Mouse (Mus musculus): Measurements from ENCODE around the gene Myh6. TPM values are rescaled to one million over a fixed set of nuclear protein-coding genes. Genes with fewer than 3 reads are reported as not detected.
"Not testable (repeated sequence)": the region's sequence is repeated elsewhere in the genome, so short reads cannot be mapped to it uniquely, and the experiment has no call there.

Myh6 gene
- polyA plus RNA-seq, 1 experiment from 2014 or later: 9.2 TPM

GRCm38 (mm10) chr14:54992196-54992595 lies 25.5 kb upstream of the Myh6 start:
- no peaks in the 10 kb centered on the region for H3K36me3 ChIP-seq (replicated peaks; ENCODE audit: control insufficient read depth, insufficient read depth, low read depth, low read length)
- no peak overlapping the region for H3K27ac ChIP-seq (replicated peaks; ENCODE audit: low read depth, low read length)
- no peaks in the 10 kb centered on the region for H3K9me3 ChIP-seq (replicated peaks; ENCODE audit: control insufficient read depth, low read length)

GRCm38 (mm10) chr14:54989886-54990441 lies 23.2 kb upstream of the Myh6 start:
- H3K9me3 ChIP-seq (replicated peaks; ENCODE audit: control insufficient read depth, low read length): no peaks in the 10 kb centered on the region
- DNase-seq (ENCODE audit: low spot score): no peak
- H3K4me1 ChIP-seq (ENCODE audit: control insufficient read depth, insufficient read depth, low read length): peaks cover 3% of the 10 kb centered on the region
- no peak overlapping the region for H3K4me2 ChIP-seq (ENCODE audit: low read depth, low read length)
- WGBS: 90% methylated on average over 8 of the region's 8 CpGs
- H3K27me3 ChIP-seq (ENCODE audit: control insufficient read depth, insufficient read depth, low read length): no peaks in the 10 kb centered on the region
- H3K36me3 ChIP-seq (replicated peaks; ENCODE audit: control insufficient read depth, insufficient read depth, low read depth, low read length): no peaks in the 10 kb centered on the region
- no peak overlapping the region for H3K9ac ChIP-seq (replicated peaks; ENCODE audit: low read length)
- no peak overlapping the region for H3K27ac ChIP-seq (replicated peaks; ENCODE audit: low read depth, low read length)
- ATAC-seq (replicated peaks; ENCODE audit: insufficient number of reproducible peaks, low FRiP score, low TSS enrichment, low read depth): no peak
- no peak overlapping the region for H3K4me3 ChIP-seq (ENCODE audit: low read depth, low read length)

More at GRCm38 (mm10) chr14:54992196-54992595, 25.5 kb upstream of the Myh6 start:
- H3K4me2 ChIP-seq (ENCODE audit: low read depth, low read length): no peak overlapping the region
- no peak overlapping the region for H3K4me3 ChIP-seq (ENCODE audit: low read depth, low read length)
- ATAC-seq (replicated peaks; ENCODE audit: insufficient number of reproducible peaks, low FRiP score, low TSS enrichment, low read depth): no peak
- no peak for DNase-seq (ENCODE audit: low spot score)
- no peaks in the 10 kb centered on the region for H3K27me3 ChIP-seq (ENCODE audit: control insufficient read depth, insufficient read depth, low read length)
- peaks cover 3% of the 10 kb centered on the region for H3K4me1 ChIP-seq (ENCODE audit: control insufficient read depth, insufficient read depth, low read length)
- no peak overlapping the region for H3K9ac ChIP-seq (replicated peaks; ENCODE audit: low read length)
- WGBS: 86% methylated on average over 10 of the region's 10 CpGs

GRCm38 (mm10) chr14:54988882-54989281 lies 22.2 kb upstream of the Myh6 start:
- Histone ChIP-seq H3K27me3 (ENCODE audit: control insufficient read depth, insufficient read depth, low read length) (no peaks in the 10 kb centered on the region), H3K4me1 (ENCODE audit: control insufficient read depth, insufficient read depth, low read length) (no peaks in the 10 kb centered on the region), H3K9me3 (replicated peaks; ENCODE audit: control insufficient read depth, low read length) (no peaks in the 10 kb centered on the region), H3K4me3 (ENCODE audit: low read depth, low read length) (no peak overlapping the region), H3K36me3 (replicated peaks; ENCODE audit: control insufficient read depth, insufficient read depth, low read depth, low read length) (no peaks in the 10 kb centered on the region), H3K4me2 (ENCODE audit: low read depth, low read length) (no peak overlapping the region), H3K27ac (replicated peaks; ENCODE audit: low read depth, low read length) (no peak overlapping the region), H3K9ac (replicated peaks; ENCODE audit: low read length) (no peak overlapping the region)
- DNase-seq (ENCODE audit: low spot score) (no peak), ATAC-seq (replicated peaks; ENCODE audit: insufficient number of reproducible peaks, low FRiP score, low TSS enrichment, low read depth) (no peak)
- 88% methylated on average over 13 of the region's 13 CpGs for WGBS

GRCm38 (mm10) chr14:54988350-54988874 lies 21.7 kb upstream of the Myh6 start:
- DNase-seq (ENCODE audit: low spot score); ATAC-seq (replicated peaks; ENCODE audit: insufficient number of reproducible peaks, low FRiP score, low TSS enrichment, low read depth); H3K9ac ChIP-seq (replicated peaks; ENCODE audit: low read length); H3K27me3 ChIP-seq (ENCODE audit: control insufficient read depth, insufficient read depth, low read length); H3K4me1 ChIP-seq (ENCODE audit: control insufficient read depth, insufficient read depth, low read length); H3K36me3 ChIP-seq (replicated peaks; ENCODE audit: control insufficient read depth, insufficient read depth, low read depth, low read length); H3K4me2 ChIP-seq (ENCODE audit: low read depth, low read length); H3K9me3 ChIP-seq (replicated peaks; ENCODE audit: control insufficient read depth, low read length); H3K4me3 ChIP-seq (ENCODE audit: low read depth, low read length); H3K27ac ChIP-seq (replicated peaks; ENCODE audit: low read depth, low read length): not testable (repeated sequence)
- 95% methylated on average over 9 of the region's 9 CpGs for WGBS

- no peaks in the 10 kb centered on the region for H3K9me3 ChIP-seq (replicated peaks; ENCODE audit: control insufficient read depth, low read length)
- H3K36me3 ChIP-seq (replicated peaks; ENCODE audit: control insufficient read depth, insufficient read depth, low read depth, low read length): no peaks in the 10 kb centered on the region
- H3K4me2 ChIP-seq (ENCODE audit: low read depth, low read length): no peak overlapping the region
- whole genome bisulfite sequencing: 95% methylated on average over 7 of the region's 7 CpGs
- H3K27me3 ChIP-seq (ENCODE audit: control insufficient read depth, insufficient read depth, low read length): no peaks in the 10 kb centered on the region
- no peaks in the 10 kb centered on the region for H3K4me1 ChIP-seq (ENCODE audit: control insufficient read depth, insufficient read depth, low read length)
- no peak overlapping the region for H3K27ac ChIP-seq (replicated peaks; ENCODE audit: low read depth, low read length)
- H3K9ac ChIP-seq (replicated peaks; ENCODE audit: low read length): no peak overlapping the region
- H3K4me3 ChIP-seq (ENCODE audit: low read depth, low read length): no peak overlapping the region
- ATAC-seq (replicated peaks; ENCODE audit: insufficient number of reproducible peaks, low FRiP score, low TSS enrichment, low read depth): no peak
- DNase-seq (ENCODE audit: low spot score): no peak
These were observed 15.2 kb upstream of the Myh6 start for GRCm38 (mm10) chr14:54981934-54982333.

GRCm38 (mm10) chr14:54978664-54979063 lies 11.9 kb upstream of the Myh6 start:
- Histone ChIP-seq H3K9ac (replicated peaks; ENCODE audit: low read length) (no peak overlapping the region), H3K4me2 (ENCODE audit: low read depth, low read length) (no peak overlapping the region), H3K9me3 (replicated peaks; ENCODE audit: control insufficient read depth, low read length) (no peaks in the 10 kb centered on the region), H3K27ac (replicated peaks; ENCODE audit: low read depth, low read length) (no peak overlapping the region), H3K36me3 (replicated peaks; ENCODE audit: control insufficient read depth, insufficient read depth, low read depth, low read length) (no peaks in the 10 kb centered on the region), H3K27me3 (ENCODE audit: control insufficient read depth, insufficient read depth, low read length) (no peaks in the 10 kb centered on the region), H3K4me1 (ENCODE audit: control insufficient read depth, insufficient read depth, low read length) (no peaks in the 10 kb centered on the region), H3K4me3 (ENCODE audit: low read depth, low read length) (no peak overlapping the region)
- no peak for ATAC-seq (replicated peaks; ENCODE audit: insufficient number of reproducible peaks, low FRiP score, low TSS enrichment, low read depth)
- no peak for DNase-seq (ENCODE audit: low spot score)
- WGBS: 84% methylated on average over 8 of the region's 8 CpGs

GRCm38 (mm10) chr14:54976633-54977032 lies 9.9 kb upstream of the Myh6 start, which contains the start of gene Gm17428:
Gene Gm17428 (plus strand): TSS chr14:54976933.
- Histone ChIP-seq H3K36me3 (replicated peaks; ENCODE audit: control insufficient read depth, insufficient read depth, low read depth, low read length) (no peaks in the 10 kb centered on the region), H3K4me2 (ENCODE audit: low read depth, low read length) (no peak within 1 kb of the TSS), H3K27me3 (ENCODE audit: control insufficient read depth, insufficient read depth, low read length) (no peaks in the 10 kb centered on the region), H3K4me3 (ENCODE audit: low read depth, low read length) (no peak within 1 kb of the TSS), H3K27ac (replicated peaks; ENCODE audit: low read depth, low read length) (no peak within 1 kb of the TSS), H3K9me3 (replicated peaks; ENCODE audit: control insufficient read depth, low read length) (no peaks in the 10 kb centered on the region), H3K9ac (replicated peaks; ENCODE audit: low read length) (no peak within 1 kb of the TSS), H3K4me1 (ENCODE audit: control insufficient read depth, insufficient read depth, low read length) (no peaks in the 10 kb centered on the region)
- no peak for ATAC-seq (replicated peaks; ENCODE audit: insufficient number of reproducible peaks, low FRiP score, low TSS enrichment, low read depth)
- WGBS: 68% methylated on average over 1 of the region's 1 CpGs
- DNase-seq (ENCODE audit: low spot score): no peak

- Histone ChIP-seq H3K9me3 (replicated peaks; ENCODE audit: control insufficient read depth, low read length) (no peaks in the 10 kb centered on the region), H3K4me1 (ENCODE audit: control insufficient read depth, insufficient read depth, low read length) (no peaks in the 10 kb centered on the region), H3K4me2 (ENCODE audit: low read depth, low read length) (no peak overlapping the region), H3K4me3 (ENCODE audit: low read depth, low read length) (no peak overlapping the region), H3K27ac (replicated peaks; ENCODE audit: low read depth, low read length) (no peak overlapping the region), H3K27me3 (ENCODE audit: control insufficient read depth, insufficient read depth, low read length) (no peaks in the 10 kb centered on the region), H3K36me3 (replicated peaks; ENCODE audit: control insufficient read depth, insufficient read depth, low read depth, low read length) (no peaks in the 10 kb centered on the region), H3K9ac (replicated peaks; ENCODE audit: low read length) (no peak overlapping the region)
- 78% methylated on average over 6 of the region's 6 CpGs for WGBS
- no peak for ATAC-seq (replicated peaks; ENCODE audit: insufficient number of reproducible peaks, low FRiP score, low TSS enrichment, low read depth)
- no peak for DNase-seq (ENCODE audit: low spot score)
These were observed 7.5 kb upstream of the Myh6 start for GRCm38 (mm10) chr14:54974068-54974791.
